Mouse (Mus musculus) gastrocnemius, adult 8-10 months (tissue): Measurements from ENCODE around the gene Nxn. TPM values are rescaled to one million over a fixed set of nuclear protein-coding genes. Genes with fewer than 3 reads are reported as not detected.

Experiments
- DNase-seq, 2 experiments: peaks; one replicate each; pipeline ENCODE4 v3.0.0; 2022; ENCODE audit warnings: low spot score in 2 of 2
- total RNA-seq, 4 experiments: library from RNA; stranded (reverse); gene quantifications; 2 replicates each; pipeline ENCODE4 v1.2.4; 2022

Nxn gene
- total RNA-seq, 4 experiments from 2014 or later = 41.5 to 47.7 (median 43.3) TPM

DNA sequence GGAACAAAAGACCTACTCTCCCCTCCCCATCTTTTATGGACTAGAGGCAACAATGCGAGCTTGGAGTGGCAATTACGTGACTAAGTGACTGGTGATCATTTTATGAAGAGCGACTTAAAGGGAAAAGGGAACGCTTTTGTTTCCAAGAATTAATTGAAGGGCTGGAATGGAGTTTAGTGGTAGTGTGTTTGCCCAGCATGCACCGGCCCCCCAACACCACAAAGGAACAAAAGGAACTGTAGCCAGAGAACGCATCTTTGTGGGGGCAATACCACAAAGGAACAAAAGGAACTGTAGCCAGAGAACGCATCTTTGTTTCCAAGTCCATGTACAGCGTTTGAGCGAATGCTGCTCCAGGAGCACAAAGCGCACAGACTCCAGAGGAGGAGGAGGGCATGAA is 64.0 kb downstream of the Nxn start:
- no peak for DNase-seq

DNA sequence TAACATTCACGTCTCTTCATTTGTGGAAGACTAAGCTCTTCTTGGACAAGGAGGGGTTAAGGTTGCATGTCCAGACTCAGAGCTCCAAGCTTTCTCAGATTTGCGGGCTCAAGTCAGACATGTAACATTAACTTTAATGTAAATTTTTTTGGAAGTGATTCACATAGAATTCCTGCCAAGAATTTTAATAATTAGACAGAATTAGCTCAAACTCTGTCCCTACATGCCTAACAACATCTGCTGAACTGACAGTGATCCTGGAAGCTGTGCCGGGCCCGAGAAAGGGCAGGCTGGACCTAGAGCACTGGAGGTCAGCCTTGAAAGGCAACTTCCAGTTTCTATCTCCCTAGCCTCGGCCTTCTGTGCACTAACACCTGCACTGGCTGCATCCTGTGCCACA is 66.7 kb downstream of the Nxn start:
- DNase-seq = no peak

- DNase-seq = no peak
These were observed 70.2 kb downstream of the Nxn start for GRCm38 (mm10) chr11:76328522-76329290.

DNA sequence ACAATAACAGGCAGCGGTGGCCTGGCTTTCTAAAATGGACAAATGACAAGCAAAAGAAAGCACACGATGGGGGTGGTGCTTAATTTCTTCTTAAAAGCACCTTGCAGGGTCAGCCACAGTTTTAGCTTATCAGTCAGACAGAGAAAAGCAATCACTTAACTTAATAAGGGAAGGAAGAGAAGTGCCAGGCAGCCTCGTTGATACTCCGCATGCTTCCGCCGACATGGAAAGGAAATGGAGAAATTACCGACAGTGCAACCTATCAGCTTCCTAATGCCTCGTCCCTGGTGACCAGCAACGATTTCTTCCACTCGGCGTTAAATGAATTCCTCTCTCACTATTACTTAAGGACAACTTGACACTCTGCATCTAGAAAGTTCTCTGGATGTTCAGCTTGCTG is 70.9 kb downstream of the Nxn start:
- no peak for DNase-seq

- no peak for DNase-seq
These were observed 72.3 kb downstream of the Nxn start for GRCm38 (mm10) chr11:76326672-76327071.

DNA sequence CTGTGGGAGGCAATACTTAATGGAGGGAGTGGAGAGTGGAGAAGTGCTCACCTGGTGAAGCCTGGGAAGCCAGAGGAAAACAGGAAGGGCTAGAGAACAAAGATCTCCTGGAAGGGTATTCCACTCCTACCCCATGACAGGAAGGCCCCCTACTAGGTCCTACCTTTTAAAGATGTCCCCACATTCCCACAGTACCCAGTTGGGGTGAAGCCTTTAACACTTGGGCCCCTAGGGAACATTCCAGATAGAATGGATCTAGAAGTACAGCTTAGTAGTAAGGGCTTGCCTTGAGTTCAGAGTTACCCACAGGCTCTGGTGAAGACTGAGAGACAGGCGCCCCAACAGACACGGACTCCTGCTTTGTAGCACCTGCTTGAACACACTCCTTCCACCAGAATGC is 72.9 kb downstream of the Nxn start:
- DNase-seq = no peak

DNA sequence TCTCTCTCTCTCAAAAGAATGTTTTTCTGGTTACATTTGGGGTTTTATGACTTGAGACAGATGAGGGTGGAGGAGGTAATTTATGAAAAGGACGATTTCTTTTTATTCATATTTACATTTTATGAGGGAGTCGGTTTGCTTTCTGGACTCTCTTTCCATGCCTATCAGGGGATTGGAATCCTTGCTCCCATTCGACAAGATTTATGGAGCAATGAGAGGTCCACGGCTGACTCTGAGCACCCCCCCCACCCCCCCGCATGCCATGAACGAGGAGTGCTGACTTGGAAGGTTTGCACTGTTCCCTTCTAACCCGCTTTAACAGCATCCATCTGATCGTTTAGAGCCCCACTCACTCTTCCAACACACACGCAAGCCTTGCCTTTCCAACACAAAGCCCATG is 74.1 kb downstream of the Nxn start:
- DNase-seq = no peak

DNA sequence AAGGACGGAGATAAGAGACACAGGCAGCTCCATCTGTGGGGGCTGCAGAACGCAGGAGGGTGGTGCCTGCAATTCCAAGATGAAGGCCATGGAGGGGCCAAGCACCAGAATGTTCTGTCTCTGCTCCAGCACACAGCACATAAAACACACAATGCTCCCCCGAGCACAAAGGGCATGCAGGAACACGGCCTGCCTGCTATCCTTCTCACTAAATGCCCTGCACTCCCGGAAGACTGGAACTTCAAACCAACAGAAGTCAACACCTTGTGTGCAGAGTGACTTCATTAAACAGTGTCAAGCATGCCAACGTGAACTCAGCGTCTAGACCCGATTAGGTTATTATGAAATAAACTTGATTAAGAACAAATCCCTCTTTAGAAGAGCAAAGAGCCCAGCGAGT is 74.7 kb downstream of the Nxn start:
- DNase-seq = no peak

- no peak for DNase-seq
These were observed 76.0 kb downstream of the Nxn start for GRCm38 (mm10) chr11:76322939-76323338.

DNA sequence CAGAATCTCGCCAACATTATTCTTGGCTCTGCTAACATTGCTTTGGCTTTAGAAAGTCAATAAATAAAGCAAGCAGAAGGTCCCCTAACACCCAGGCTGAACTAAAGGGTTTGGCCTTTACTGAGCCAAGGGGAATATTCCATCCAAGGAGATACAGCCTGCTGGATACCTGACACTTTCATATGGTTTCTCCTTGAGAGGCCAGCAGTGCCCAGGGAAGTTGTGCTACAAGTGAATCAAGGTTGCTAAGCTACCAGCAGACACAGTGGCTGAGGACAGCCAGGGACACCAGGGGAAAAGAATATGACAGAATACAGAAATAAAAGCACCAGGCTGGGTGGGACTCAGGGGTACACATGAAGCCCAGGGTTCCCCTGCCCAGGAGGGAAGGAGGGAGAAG is 76.9 kb downstream of the Nxn start:
- peak; percentile 15 to 30 for DNase-seq

DNA sequence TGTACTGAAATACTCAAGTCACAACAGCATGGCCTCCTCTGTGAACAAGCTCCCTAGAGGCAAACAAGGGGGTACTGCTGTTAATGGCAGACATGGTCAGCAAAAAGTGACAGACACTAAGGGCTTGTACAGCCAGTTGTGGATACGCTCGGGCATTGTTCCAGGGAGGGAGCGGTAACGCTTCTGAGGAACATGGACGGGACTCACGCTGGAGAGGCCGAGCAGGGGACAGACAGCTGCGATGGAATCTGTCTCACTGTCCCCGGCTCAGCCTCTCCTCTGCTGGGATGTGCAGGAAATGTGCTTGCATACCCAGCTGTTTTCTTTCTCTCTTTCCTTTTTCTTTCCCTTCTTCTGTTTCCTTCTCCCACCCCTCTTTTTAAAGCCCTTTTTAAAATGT is 78.5 kb downstream of the Nxn start:
- DNase-seq = no peak

DNA sequence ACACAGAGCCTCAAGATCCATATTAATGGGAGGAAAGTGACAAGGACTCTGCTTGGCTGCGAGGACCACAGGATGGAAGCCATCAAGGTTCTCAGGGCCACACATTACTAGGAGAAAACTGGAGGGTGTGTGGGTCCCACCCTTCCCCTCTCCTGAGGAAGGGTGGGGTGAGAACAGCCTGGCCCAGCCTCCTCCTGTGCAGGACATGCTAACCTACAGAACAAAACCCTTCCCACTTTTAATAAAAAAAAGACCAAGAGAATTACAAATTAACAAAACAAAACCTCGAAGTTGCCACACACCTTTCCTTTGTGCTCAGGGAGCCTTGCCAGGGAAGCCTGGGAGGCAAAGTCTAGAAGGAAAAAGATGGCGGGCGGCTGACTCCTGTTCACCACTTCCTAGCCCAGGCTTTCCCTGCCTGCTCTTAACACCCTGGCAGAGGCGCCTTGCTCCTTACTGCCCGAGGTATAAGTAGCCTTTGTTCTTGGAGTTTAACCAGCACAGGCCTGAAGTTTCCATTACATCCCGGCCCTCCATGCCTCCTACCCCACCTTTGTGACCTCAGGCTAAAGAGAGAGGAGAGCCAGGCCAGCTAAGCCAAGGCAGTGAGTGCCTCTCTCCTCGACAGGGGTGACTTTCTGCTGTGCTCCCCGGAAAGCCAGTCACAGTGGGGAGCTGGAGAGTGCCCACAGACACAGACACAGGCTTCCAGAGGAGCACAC is 79.1 kb downstream of the Nxn start:
- DNase-seq = no peak

- no peak for DNase-seq
These were observed 81.0 kb downstream of the Nxn start for GRCm38 (mm10) chr11:76317904-76318303.

- DNase-seq = no peak
These were observed 83.0 kb downstream of the Nxn start for GRCm38 (mm10) chr11:76315785-76316444.

DNA sequence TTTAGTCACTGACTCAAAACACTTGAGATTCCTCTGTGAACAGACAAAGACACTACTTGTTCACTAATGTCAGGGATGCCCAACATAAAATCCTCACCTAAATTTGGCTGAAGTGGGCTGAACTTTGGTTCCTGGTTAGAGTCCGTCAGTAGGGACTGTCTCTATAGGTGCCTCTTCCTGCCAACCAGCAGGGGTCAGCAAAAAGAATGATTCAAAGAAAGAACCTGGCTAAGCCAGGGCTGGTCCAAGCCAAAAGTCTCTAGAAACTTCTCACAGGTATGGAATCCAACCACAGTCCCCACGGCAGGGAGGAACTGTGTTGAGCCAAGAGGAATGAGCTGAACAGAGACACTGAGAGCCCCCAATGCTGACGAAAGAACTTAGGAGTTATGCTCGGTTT is 84.2 kb downstream of the Nxn start:
- DNase-seq = no peak

DNA sequence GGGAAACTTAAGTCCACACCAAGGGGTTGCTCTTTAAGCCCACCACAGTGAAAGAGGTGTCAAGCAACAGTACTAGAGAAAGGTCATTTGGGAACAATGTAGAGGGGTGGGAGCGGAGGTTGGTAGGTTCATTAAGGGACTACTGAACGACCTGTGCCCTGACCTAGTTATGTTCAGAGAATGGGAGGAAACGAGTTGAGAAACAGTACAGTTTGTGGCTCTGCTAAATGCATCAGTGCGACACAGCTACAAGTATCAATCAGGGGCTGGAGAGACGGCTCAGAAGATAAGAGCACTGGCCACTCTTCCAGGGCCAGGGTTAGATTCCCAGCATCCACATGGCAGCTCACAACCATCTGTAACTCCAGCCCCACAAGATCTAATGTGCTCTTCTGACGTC is 84.8 kb downstream of the Nxn start:
- no peak for DNase-seq

DNA sequence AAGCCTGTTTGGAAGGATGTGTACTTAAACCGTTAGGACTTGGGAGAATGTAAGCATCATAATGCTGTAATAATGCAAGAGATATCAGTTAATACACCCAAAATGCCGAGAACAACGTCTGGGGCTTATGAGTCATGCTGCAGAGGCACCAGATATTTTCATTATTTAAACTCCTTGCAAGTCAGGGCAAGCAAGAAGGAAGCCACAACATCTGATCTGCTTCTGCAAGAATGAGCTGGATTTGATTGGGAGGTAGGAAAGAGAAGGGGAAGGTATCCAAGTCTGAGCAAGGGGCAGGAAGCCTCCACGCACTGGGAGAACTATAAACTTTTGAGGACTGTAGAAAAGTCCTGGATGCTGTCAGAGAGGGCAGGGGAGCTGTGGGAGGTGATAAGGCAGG is 86.1 kb downstream of the Nxn start:
- DNase-seq = no peak

DNA sequence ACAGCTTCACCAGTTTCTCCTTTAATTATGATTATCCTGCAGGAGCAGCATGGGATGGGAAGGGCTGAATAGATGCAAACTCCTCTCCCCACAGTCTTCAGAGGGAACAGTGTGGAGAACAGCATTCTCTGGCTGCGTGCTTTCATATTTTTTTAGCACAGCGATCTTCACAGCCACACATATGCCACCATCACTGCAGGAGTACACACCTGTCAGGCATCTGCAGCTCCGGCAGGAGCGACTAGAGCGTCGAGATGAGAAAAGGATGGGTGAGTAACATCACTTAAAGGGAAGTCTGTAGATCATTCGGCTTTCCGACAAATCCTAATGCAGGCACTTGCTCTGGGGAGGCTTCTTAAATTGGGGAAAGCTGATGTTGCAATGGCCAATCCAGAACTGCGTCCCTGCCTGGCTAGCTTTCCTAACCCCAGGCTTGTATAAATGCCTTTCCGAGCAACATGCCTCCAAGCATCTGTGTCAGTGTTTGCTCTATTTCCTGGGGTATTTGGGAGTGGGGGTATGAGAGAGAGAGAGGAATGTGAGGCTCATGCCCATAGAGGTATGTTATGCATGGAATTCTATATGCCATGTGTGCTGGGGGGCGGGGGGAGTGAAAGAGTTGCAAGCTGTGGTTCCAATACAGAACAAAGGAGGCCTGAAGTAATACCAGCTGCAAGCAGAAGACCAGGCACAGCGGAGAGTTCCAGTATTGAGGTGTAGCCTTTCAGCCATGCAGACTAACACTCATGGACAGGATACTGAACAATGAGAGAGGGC is 87.5 kb downstream of the Nxn start:
- no peak for DNase-seq

GRCm38 (mm10) chr11:76309868-76310267 is 89.1 kb downstream of the Nxn start:
- DNase-seq = no peak

DNA sequence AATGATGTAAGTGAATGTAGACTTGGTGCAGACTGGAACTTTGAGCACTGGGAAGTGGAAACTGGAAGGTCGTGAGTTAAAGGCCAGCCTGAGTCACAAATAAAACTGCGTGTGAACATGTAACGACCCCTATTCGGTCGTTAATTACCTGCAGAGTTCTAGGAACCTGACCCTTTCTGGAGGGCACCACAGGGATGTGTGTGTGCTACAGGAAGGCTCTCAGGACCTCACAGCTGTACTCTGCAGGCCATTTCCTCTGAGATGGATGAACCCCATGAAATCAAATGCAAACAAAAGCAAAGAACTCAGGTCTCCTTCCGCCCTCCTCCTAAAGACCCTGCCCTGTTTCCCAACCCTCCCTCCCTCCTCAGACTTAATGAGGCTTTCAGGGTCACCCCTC is 89.9 kb downstream of the Nxn start:
- no peak for DNase-seq

- DNase-seq = no peak
These were observed 92.2 kb downstream of the Nxn start for GRCm38 (mm10) chr11:76306769-76307168.

GRCm38 (mm10) chr11:76305571-76305970 is 93.4 kb downstream of the Nxn start:
- DNase-seq = no peak
